Mouse (Mus musculus): ENCODE measurements around the gene Atg10. TPM values are rescaled to one million over a fixed set of nuclear protein-coding genes. Genes with fewer than 3 reads are reported as not detected.

Gene Atg10
- polyA plus RNA-seq, 1 experiment from 2014 or later = 16.3 TPM

DNA sequence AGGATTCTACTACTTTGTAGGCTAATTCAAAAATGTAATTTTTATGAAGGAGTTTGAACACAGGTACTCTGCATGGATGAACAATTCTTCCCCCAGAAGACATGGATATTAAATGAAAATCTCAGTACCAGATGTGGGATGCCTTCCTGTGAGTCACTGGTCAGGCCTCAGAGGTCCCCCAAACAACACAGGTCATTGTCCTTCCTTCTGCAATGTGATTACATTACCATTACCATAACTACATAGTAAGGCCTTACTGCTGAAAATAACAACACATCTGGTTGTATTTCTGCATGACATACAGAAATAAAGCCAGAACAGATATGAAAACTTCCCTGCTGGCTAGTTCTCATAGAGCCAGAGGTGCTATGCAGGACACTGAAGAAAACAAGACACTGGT lies 87.4 kb downstream of the Atg10 start:
- Histone ChIP-seq H3K27me3 (ENCODE audit: control insufficient read depth, insufficient read depth, low read length) (no peaks in the 10 kb centered on the region), H3K4me3 (ENCODE audit: low read depth, low read length) (no peak overlapping the region), H3K4me2 (ENCODE audit: low read depth, low read length) (no peak overlapping the region), H3K9me3 (replicated peaks; ENCODE audit: control insufficient read depth, low read length) (no peaks in the 10 kb centered on the region), H3K36me3 (replicated peaks; ENCODE audit: control insufficient read depth, insufficient read depth, low read depth, low read length) (no peaks in the 10 kb centered on the region), H3K4me1 (ENCODE audit: control insufficient read depth, insufficient read depth, low read length) (no peaks in the 10 kb centered on the region), H3K27ac (replicated peaks; ENCODE audit: low read depth, low read length) (no peak overlapping the region), H3K9ac (replicated peaks; ENCODE audit: low read length) (no peak overlapping the region)
- ATAC-seq (replicated peaks; ENCODE audit: insufficient number of reproducible peaks, low FRiP score, low TSS enrichment, low read depth) = no peak
- no peak for DNase-seq (ENCODE audit: low spot score)

DNA sequence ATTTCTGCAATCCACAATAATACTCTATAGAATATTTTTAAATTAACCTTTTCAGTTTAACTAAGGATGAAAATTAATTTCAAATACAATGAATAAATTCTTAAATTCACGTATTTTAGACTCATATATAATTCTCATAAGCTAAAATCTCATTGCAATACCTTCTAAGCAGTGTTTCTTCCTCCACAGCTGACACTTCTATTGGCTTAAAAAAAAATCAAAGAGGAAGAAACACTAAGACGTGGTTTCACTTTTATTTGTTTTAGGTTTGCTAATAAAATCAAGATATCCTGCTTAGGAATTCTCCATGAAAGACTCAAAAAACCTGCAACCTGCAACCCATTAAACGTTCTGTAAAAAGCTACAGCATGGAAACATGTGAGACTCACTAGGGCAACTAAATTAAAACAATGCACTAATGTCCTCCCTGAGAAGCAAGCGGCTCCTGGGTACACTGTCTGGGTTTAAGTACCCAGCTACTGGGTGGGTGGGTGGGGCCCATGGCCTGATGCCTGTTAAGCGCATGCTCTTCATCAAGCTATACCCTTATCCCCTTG lies 90.4 kb downstream of the Atg10 start:
- ATAC-seq (replicated peaks; ENCODE audit: insufficient number of reproducible peaks, low FRiP score, low TSS enrichment, low read depth) (no peak), DNase-seq (ENCODE audit: low spot score) (peak; percentile 79)
- H3K4me3 ChIP-seq (ENCODE audit: low read depth, low read length) = no peak overlapping the region
- no peaks in the 10 kb centered on the region for H3K27me3 ChIP-seq (ENCODE audit: control insufficient read depth, insufficient read depth, low read length)
- no peak overlapping the region for H3K9ac ChIP-seq (replicated peaks; ENCODE audit: low read length)
- no peaks in the 10 kb centered on the region for H3K36me3 ChIP-seq (replicated peaks; ENCODE audit: control insufficient read depth, insufficient read depth, low read depth, low read length)
- no peak overlapping the region for H3K27ac ChIP-seq (replicated peaks; ENCODE audit: low read depth, low read length)
- H3K9me3 ChIP-seq (replicated peaks; ENCODE audit: control insufficient read depth, low read length) = no peaks in the 10 kb centered on the region
- H3K4me2 ChIP-seq (ENCODE audit: low read depth, low read length) = no peak overlapping the region
- WGBS = 40% methylated on average over 5 of the region's 5 CpGs
- no peaks in the 10 kb centered on the region for H3K4me1 ChIP-seq (ENCODE audit: control insufficient read depth, insufficient read depth, low read length)

DNA sequence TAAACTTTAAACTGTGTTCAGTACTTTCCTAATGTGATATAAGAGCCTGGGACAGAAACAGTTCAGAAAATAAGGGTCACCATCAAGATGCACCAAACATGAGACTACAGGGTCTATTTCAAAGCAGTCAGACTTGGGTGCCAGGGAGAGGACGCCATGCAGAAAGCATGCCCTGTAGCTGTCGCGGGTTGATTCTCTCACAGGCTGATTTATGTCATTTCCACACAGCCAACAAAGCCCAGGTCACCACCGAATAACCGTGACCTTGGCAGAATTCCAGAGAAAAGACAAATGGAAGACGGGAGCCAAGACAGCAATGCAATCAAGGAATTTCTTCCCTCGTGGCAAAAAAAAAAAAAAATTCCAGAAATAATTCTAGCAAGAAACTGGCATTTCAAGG lies 94.7 kb downstream of the Atg10 start:
- H3K9me3 ChIP-seq (replicated peaks; ENCODE audit: control insufficient read depth, low read length) = no peaks in the 10 kb centered on the region
- 68% methylated on average over 7 of the region's 7 CpGs for WGBS
- H3K9ac ChIP-seq (replicated peaks; ENCODE audit: low read length) = no peak overlapping the region
- ATAC-seq (replicated peaks; ENCODE audit: insufficient number of reproducible peaks, low FRiP score, low TSS enrichment, low read depth) (no peak), DNase-seq (ENCODE audit: low spot score) (no peak)
- H3K36me3 ChIP-seq (replicated peaks; ENCODE audit: control insufficient read depth, insufficient read depth, low read depth, low read length) = no peaks in the 10 kb centered on the region
- H3K27ac ChIP-seq (replicated peaks; ENCODE audit: low read depth, low read length) = no peak overlapping the region
- H3K4me2 ChIP-seq (ENCODE audit: low read depth, low read length) = no peak overlapping the region
- H3K4me1 ChIP-seq (ENCODE audit: control insufficient read depth, insufficient read depth, low read length) = no peaks in the 10 kb centered on the region
- no peak overlapping the region for H3K4me3 ChIP-seq (ENCODE audit: low read depth, low read length)
- no peaks in the 10 kb centered on the region for H3K27me3 ChIP-seq (ENCODE audit: control insufficient read depth, insufficient read depth, low read length)

DNA sequence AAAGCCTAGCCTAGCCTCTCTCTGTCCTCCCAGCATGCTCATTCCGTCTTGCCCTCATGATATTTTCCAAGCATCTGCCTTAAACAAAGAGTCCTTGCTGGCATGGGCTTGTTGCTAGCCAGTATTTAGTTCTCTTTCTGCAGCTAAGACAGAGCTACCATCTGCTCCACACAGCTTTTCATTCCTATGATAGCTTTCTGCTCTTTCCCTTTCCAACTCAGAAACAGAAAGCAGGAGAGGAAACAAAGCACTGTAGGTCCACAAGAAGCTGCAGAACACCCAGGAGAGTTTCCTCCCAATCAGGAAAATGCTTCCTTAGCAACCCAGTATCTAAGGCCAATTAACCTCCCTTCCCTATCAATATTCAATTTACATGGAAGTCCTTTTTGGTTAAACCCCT lies 95.2 kb downstream of the Atg10 start:
- ATAC-seq (replicated peaks; ENCODE audit: insufficient number of reproducible peaks, low FRiP score, low TSS enrichment, low read depth) (no peak), DNase-seq (ENCODE audit: low spot score) (no peak)
- Histone ChIP-seq H3K4me1 (ENCODE audit: control insufficient read depth, insufficient read depth, low read length) (no peaks in the 10 kb centered on the region), H3K27ac (replicated peaks; ENCODE audit: low read depth, low read length) (no peak overlapping the region), H3K9ac (replicated peaks; ENCODE audit: low read length) (no peak overlapping the region), H3K27me3 (ENCODE audit: control insufficient read depth, insufficient read depth, low read length) (no peaks in the 10 kb centered on the region), H3K4me3 (ENCODE audit: low read depth, low read length) (no peak overlapping the region), H3K9me3 (replicated peaks; ENCODE audit: control insufficient read depth, low read length) (no peaks in the 10 kb centered on the region), H3K4me2 (ENCODE audit: low read depth, low read length) (no peak overlapping the region), H3K36me3 (replicated peaks; ENCODE audit: control insufficient read depth, insufficient read depth, low read depth, low read length) (no peaks in the 10 kb centered on the region)
- 60% methylated on average over 1 of the region's 1 CpGs for WGBS

DNA sequence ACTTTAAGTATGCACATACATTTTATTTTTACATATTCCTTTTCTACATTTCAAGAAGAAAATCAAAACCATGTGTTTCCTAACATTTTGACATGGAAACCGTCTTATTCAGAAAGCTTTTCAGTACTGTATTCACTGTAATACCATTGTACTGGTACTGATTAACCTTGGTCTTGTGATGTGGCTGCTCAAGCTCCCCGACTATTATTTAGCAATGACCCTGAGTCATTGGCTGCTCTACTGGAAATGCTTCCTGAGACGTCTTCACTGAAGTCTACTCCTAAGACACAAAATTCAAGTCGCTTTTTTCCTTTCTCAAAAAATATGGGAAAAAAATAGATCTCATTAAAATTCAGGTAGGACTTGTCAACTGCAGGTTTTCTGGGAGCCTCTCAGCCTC lies 105.6 kb downstream of the Atg10 start:
- Histone ChIP-seq H3K4me3 (ENCODE audit: low read depth, low read length) (no peak overlapping the region), H3K27me3 (ENCODE audit: control insufficient read depth, insufficient read depth, low read length) (no peaks in the 10 kb centered on the region), H3K4me1 (ENCODE audit: control insufficient read depth, insufficient read depth, low read length) (no peaks in the 10 kb centered on the region), H3K27ac (replicated peaks; ENCODE audit: low read depth, low read length) (no peak overlapping the region), H3K4me2 (ENCODE audit: low read depth, low read length) (no peak overlapping the region), H3K9me3 (replicated peaks; ENCODE audit: control insufficient read depth, low read length) (no peaks in the 10 kb centered on the region), H3K9ac (replicated peaks; ENCODE audit: low read length) (no peak overlapping the region), H3K36me3 (replicated peaks; ENCODE audit: control insufficient read depth, insufficient read depth, low read depth, low read length) (no peaks in the 10 kb centered on the region)
- no peak for ATAC-seq (replicated peaks; ENCODE audit: insufficient number of reproducible peaks, low FRiP score, low TSS enrichment, low read depth)
- 70% methylated on average over 4 of the region's 4 CpGs for WGBS
- DNase-seq (ENCODE audit: low spot score) = no peak

DNA sequence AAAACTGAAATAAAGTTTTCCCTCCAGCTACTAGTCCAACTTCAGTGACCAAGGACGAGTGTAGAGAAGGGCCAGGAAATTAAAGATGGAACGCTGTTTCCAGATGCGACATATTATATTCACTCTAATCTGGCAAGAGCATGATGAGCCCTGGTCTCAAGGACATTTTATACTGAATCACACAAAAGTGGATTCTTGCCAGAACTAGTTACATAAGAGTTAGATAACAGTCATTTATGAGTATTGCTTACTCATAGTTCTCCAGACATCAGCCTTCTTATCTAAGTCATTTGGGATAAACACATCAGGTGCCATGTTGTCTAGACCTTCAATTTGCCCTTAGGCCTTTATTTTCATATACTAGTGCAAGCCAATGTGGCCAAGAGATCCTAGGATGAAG lies 108.9 kb downstream of the Atg10 start:
- Histone ChIP-seq H3K4me3 (ENCODE audit: low read depth, low read length) (no peak overlapping the region), H3K4me1 (ENCODE audit: control insufficient read depth, insufficient read depth, low read length) (no peaks in the 10 kb centered on the region), H3K9ac (replicated peaks; ENCODE audit: low read length) (no peak overlapping the region), H3K36me3 (replicated peaks; ENCODE audit: control insufficient read depth, insufficient read depth, low read depth, low read length) (no peaks in the 10 kb centered on the region), H3K27ac (replicated peaks; ENCODE audit: low read depth, low read length) (no peak overlapping the region), H3K9me3 (replicated peaks; ENCODE audit: control insufficient read depth, low read length) (no peaks in the 10 kb centered on the region), H3K27me3 (ENCODE audit: control insufficient read depth, insufficient read depth, low read length) (no peaks in the 10 kb centered on the region), H3K4me2 (ENCODE audit: low read depth, low read length) (no peak overlapping the region)
- no peak for ATAC-seq (replicated peaks; ENCODE audit: insufficient number of reproducible peaks, low FRiP score, low TSS enrichment, low read depth)
- no peak for DNase-seq (ENCODE audit: low spot score)
- WGBS = 92% methylated on average over 3 of the region's 3 CpGs

DNA sequence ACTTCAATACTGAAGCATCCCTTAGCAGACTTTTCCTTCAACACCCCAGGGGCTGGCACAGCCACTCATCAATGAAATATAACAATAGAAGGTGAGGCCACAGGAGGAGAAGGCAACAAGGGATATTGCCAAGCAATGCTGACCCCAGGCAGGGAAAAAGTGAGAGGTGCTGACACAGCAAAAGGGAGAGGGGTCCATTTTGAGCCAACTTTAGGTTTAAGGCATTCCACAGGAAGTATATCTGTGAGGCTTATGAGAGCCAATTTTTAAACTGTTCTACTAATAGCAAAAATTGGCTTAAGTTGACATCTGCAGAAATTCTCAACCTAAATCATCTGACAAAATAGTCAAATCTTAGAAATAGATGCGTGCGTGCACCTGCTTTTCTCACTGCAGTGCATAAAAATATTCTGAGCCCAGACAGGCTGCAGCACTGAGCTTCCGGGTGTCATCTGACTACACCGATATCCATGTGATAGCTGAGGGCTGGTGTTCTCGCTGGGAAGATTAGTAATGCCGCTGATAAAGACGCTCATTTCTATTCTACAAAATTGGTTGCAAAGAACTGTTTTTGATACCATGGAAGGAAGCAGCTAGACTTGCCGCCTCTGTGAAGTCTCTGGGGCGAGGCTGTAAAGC lies 116.3 kb downstream of the Atg10 start:
- ATAC-seq (replicated peaks; ENCODE audit: insufficient number of reproducible peaks, low FRiP score, low TSS enrichment, low read depth) = no peak
- Histone ChIP-seq H3K27ac (replicated peaks; ENCODE audit: low read depth, low read length) (no peak overlapping the region), H3K4me2 (ENCODE audit: low read depth, low read length) (no peak overlapping the region), H3K9me3 (replicated peaks; ENCODE audit: control insufficient read depth, low read length) (no peaks in the 10 kb centered on the region), H3K4me1 (ENCODE audit: control insufficient read depth, insufficient read depth, low read length) (no peaks in the 10 kb centered on the region), H3K4me3 (ENCODE audit: low read depth, low read length) (no peak overlapping the region), H3K9ac (replicated peaks; ENCODE audit: low read length) (no peak overlapping the region), H3K27me3 (ENCODE audit: control insufficient read depth, insufficient read depth, low read length) (no peaks in the 10 kb centered on the region), H3K36me3 (replicated peaks; ENCODE audit: control insufficient read depth, insufficient read depth, low read depth, low read length) (no peaks in the 10 kb centered on the region)
- no peak for DNase-seq (ENCODE audit: low spot score)
- 95% methylated on average over 9 of the region's 9 CpGs for WGBS

DNA sequence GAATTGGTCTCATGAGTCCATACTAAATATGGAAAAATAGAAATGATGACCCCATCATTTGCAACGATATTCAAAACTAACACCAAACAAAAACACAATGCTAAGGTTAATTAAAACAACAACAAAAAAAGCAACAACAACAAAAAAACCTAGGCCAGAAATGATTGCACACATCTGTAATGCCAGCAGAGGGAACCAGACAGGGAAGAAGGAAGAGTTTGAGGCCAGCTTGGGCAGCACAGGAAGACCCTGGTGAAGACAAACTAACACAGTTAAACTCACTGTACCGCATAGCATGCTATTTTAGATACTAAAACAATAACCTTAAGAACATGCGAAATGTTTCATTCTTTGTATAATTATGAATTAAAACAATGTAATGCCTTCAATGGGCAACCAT lies 121.5 kb downstream of the Atg10 start:
- Histone ChIP-seq H3K4me1 (ENCODE audit: control insufficient read depth, insufficient read depth, low read length) (no peaks in the 10 kb centered on the region), H3K9me3 (replicated peaks; ENCODE audit: control insufficient read depth, low read length) (no peaks in the 10 kb centered on the region), H3K27ac (replicated peaks; ENCODE audit: low read depth, low read length) (no peak overlapping the region), H3K27me3 (ENCODE audit: control insufficient read depth, insufficient read depth, low read length) (no peaks in the 10 kb centered on the region), H3K9ac (replicated peaks; ENCODE audit: low read length) (no peak overlapping the region), H3K4me3 (ENCODE audit: low read depth, low read length) (no peak overlapping the region), H3K4me2 (ENCODE audit: low read depth, low read length) (no peak overlapping the region; the same call in 1 of the 2 replicates), H3K36me3 (replicated peaks; ENCODE audit: control insufficient read depth, insufficient read depth, low read depth, low read length) (no peaks in the 10 kb centered on the region)
- 81% methylated on average over 3 of the region's 3 CpGs for whole genome bisulfite sequencing
- ATAC-seq (replicated peaks; ENCODE audit: insufficient number of reproducible peaks, low FRiP score, low TSS enrichment, low read depth) = no peak
- DNase-seq (ENCODE audit: low spot score) = no peak
